Mouse (Mus musculus) stomach, embryonic 14.5 days (tissue): ENCODE results near the gene Zfp212. TPM values are rescaled to one million over a fixed set of nuclear protein-coding genes. Genes with fewer than 3 reads are reported as not detected.
A peak's percentile ranks its signal among the peaks of the same experiment; 100 is the strongest.

Experiments
- ATAC-seq: fragments of 200-750 bp; cut with Nextera tagmentation; 2 replicates; pipeline ENCODE4 v1.8.0; 2017; ENCODE audit warnings: low read depth, moderate TSS enrichment; ENCODE audit not compliant: insufficient number of reproducible peaks, insufficient read depth, low FRiP score
- H3K27ac ChIP-seq: fragments of 300-500 bp; sonication (generic); 2 replicates; pipeline ENCODE4 v1.5.1; 2014; ENCODE audit warnings: mild to moderate bottlenecking, low read length, moderate library complexity, mixed read lengths
- H3K27me3 ChIP-seq: fragments of 300-500 bp; sonication (generic); 2 replicates; pipeline ENCODE4 v1.6.1; 2014; ENCODE audit warnings: low read length, control low read depth, mixed read lengths; ENCODE audit not compliant: control insufficient read depth, insufficient read depth
- H3K36me3 ChIP-seq: fragments of 300-500 bp; sonication (generic); 2 replicates; pipeline ENCODE4 v1.6.1; 2014; ENCODE audit warnings: mild to moderate bottlenecking, control low read depth, low read length, moderate library complexity, mixed read lengths; ENCODE audit not compliant: control insufficient read depth, insufficient read depth
- H3K4me1 ChIP-seq: fragments of 300-500 bp; sonication (generic); 2 replicates; pipeline ENCODE4 v1.6.1; 2014; ENCODE audit warnings: low read length, control low read depth, mixed read lengths; ENCODE audit not compliant: control insufficient read depth, insufficient read depth
- H3K4me2 ChIP-seq: fragments of 300-500 bp; sonication (generic); replicated peaks from 2 replicates; pipeline ENCODE4 v1.6.1; 2014; ENCODE audit warnings: low read depth, low read length, control low read depth
- H3K4me3 ChIP-seq: fragments of 300-500 bp; sonication (generic); 2 replicates; pipeline ENCODE4 v1.5.1; 2014; ENCODE audit warnings: low read depth, low read length, control low read depth
- H3K9ac ChIP-seq: fragments of 300-500 bp; sonication (generic); replicated peaks from 2 replicates; pipeline ENCODE4 v1.6.1; 2014; ENCODE audit warnings: low read depth, mild to moderate bottlenecking, control low read depth, low read length, moderate library complexity, mixed read lengths
- H3K9me3 ChIP-seq: fragments of 300-500 bp; sonication (generic); 2 replicates; pipeline ENCODE4 v1.6.1; 2016; ENCODE audit warnings: low read depth, low read length, control low read depth; ENCODE audit not compliant: control insufficient read depth
- WGBS: fragments of 180-500 bp; shearing (Covaris S2); extraction: QIAGEN DNeasy Blood & Tissue Kit; methylation state at CpG from one replicate; pipeline ENCODE4 v1.1.7; 2014; 5-methylcytosine and 5-hydroxymethylcytosine counted together
- polyA plus RNA-seq: library from polyadenylated mRNA; unstranded; fragments of >200 nt; fragmentation: Nextera tagmentation; extraction: Ambion mirVana; gene quantifications from 2 replicates; pipeline ENCODE4 v1.2.1, GENCODE M21; 2014

Gene Zfp212
- polyA plus RNA-seq, 1 experiment from 2014 or later = 13.3 TPM

GRCm38 (mm10) chr6:47912991-47913390 is 7.3 kb upstream of the Zfp212 start:
- Histone ChIP-seq H3K9ac (no peak overlapping the region), H3K27me3 (no peaks in the 10 kb centered on the region), H3K9me3 (no peaks in the 10 kb centered on the region), H3K4me3 (no peak overlapping the region), H3K4me2 (no peak overlapping the region), H3K27ac (no peak overlapping the region), H3K4me1 (no peaks in the 10 kb centered on the region), H3K36me3 (peaks cover 3% of the 10 kb centered on the region; the same call in 1 of the 2 replicates)
- 45% methylated on average over 3 of the region's 3 CpGs for WGBS
- ATAC-seq = no peak

GRCm38 (mm10) chr6:47917051-47917450 is 3.2 kb upstream of the Zfp212 start:
- Histone ChIP-seq H3K4me3 (no peak overlapping the region), H3K4me2 (no peak overlapping the region), H3K4me1 (peaks cover 12% of the 10 kb centered on the region; the same call in 1 of the 2 replicates), H3K9me3 (no peaks in the 10 kb centered on the region), H3K9ac (no peak overlapping the region), H3K36me3 (no peaks in the 10 kb centered on the region), H3K27me3 (no peaks in the 10 kb centered on the region), H3K27ac (no peak overlapping the region)
- ATAC-seq = no peak
- WGBS = 75% methylated on average over 5 of the region's 5 CpGs

GRCm38 (mm10) chr6:47918768-47919274 is 1.5 kb upstream of the Zfp212 start:
- WGBS = 73% methylated on average over 3 of the region's 3 CpGs
- no peak for ATAC-seq

GRCm38 (mm10) chr6:47919646-47920446 is 430 bp upstream of the Zfp212 start:
- H3K4me3 ChIP-seq = peak overlapping the region; percentile 90
- peaks cover 13% of the 10 kb centered on the region; the same call in 1 of the 2 replicates for H3K4me1 ChIP-seq
- H3K9me3 ChIP-seq = no peaks in the 10 kb centered on the region
- 26% methylated on average over 11 of the region's 11 CpGs for WGBS
- peak overlapping the region; percentile 98 for H3K27ac ChIP-seq
- no peak; the same call in 1 of the 2 replicates for ATAC-seq
- H3K9ac ChIP-seq = peak overlapping the region; percentile 96; the same call in 1 of the 2 replicates
- no peaks in the 10 kb centered on the region for H3K27me3 ChIP-seq
- peak overlapping the region; percentile 36 for H3K4me2 ChIP-seq
- H3K36me3 ChIP-seq = no peaks in the 10 kb centered on the region; the same call in 1 of the 2 replicates

More at GRCm38 (mm10) chr6:47918768-47919274, 1.5 kb upstream of the Zfp212 start:
- no peaks in the 10 kb centered on the region; the same call in 1 of the 2 replicates for H3K36me3 ChIP-seq
- H3K4me3 ChIP-seq = no peak overlapping the region
- peaks cover 13% of the 10 kb centered on the region; the same call in 1 of the 2 replicates for H3K4me1 ChIP-seq
- no peak overlapping the region for H3K9ac ChIP-seq
- H3K27ac ChIP-seq = no peak overlapping the region
- H3K4me2 ChIP-seq = no peak overlapping the region
- no peaks in the 10 kb centered on the region for H3K27me3 ChIP-seq
- no peaks in the 10 kb centered on the region for H3K9me3 ChIP-seq

- H3K27me3 ChIP-seq = no peaks in the 10 kb centered on the region
- H3K9ac ChIP-seq = no peak overlapping the region
- no peaks in the 10 kb centered on the region for H3K36me3 ChIP-seq
- no peaks in the 10 kb centered on the region for H3K9me3 ChIP-seq
- H3K27ac ChIP-seq = no peak overlapping the region
- H3K4me2 ChIP-seq = peak overlapping the region; percentile 78
- peak overlapping the region; percentile 42 for H3K4me3 ChIP-seq
- no peak for ATAC-seq
- H3K4me1 ChIP-seq = no peaks in the 10 kb centered on the region
- 53% methylated on average over 12 of the region's 12 CpGs for WGBS
Measured at GRCm38 (mm10) chr6:47942461-47942860, 22.2 kb downstream of the Zfp212 start.

- no peaks in the 10 kb centered on the region for H3K27me3 ChIP-seq
- peak overlapping the region; percentile 65 for H3K9ac ChIP-seq
- H3K36me3 ChIP-seq = no peaks in the 10 kb centered on the region
- H3K4me2 ChIP-seq = peak overlapping the region; percentile 78
- H3K4me1 ChIP-seq = no peaks in the 10 kb centered on the region
- peak overlapping the region; percentile 42 for H3K4me3 ChIP-seq
- WGBS = 12% methylated on average over 64 of the region's 64 CpGs
- ATAC-seq = peak; percentile 93
- H3K27ac ChIP-seq = no peak overlapping the region
- H3K9me3 ChIP-seq = no peaks in the 10 kb centered on the region
Measured at GRCm38 (mm10) chr6:47943021-47943691, 22.9 kb downstream of the Zfp212 start.

GRCm38 (mm10) chr6:47943721-47944120 is 23.4 kb downstream of the Zfp212 start:
- Histone ChIP-seq H3K27me3 (no peaks in the 10 kb centered on the region), H3K9me3 (no peaks in the 10 kb centered on the region), H3K36me3 (no peaks in the 10 kb centered on the region), H3K9ac (peak overlapping the region; percentile 65), H3K4me2 (peak overlapping the region; percentile 78), H3K4me1 (no peaks in the 10 kb centered on the region), H3K27ac (no peak overlapping the region), H3K4me3 (peak overlapping the region; percentile 42)
- ATAC-seq = no peak
- WGBS = 84% methylated on average over 3 of the region's 3 CpGs

- Histone ChIP-seq H3K27ac (no peak overlapping the region), H3K36me3 (no peaks in the 10 kb centered on the region), H3K27me3 (no peaks in the 10 kb centered on the region), H3K9ac (no peak overlapping the region), H3K9me3 (no peaks in the 10 kb centered on the region), H3K4me3 (no peak overlapping the region), H3K4me2 (no peak overlapping the region), H3K4me1 (no peaks in the 10 kb centered on the region)
- no peak for ATAC-seq
- 95% methylated on average over 4 of the region's 4 CpGs for WGBS
Measured at GRCm38 (mm10) chr6:47947388-47947787, 27.1 kb downstream of the Zfp212 start.
